Mouse (Mus musculus) right cerebral cortex, postnatal 36 days (tissue): ENCODE measurements around the gene Vsig2.

ENCODE experiments used
- DNase-seq, 2 experiments: peaks; one replicate each; pipeline ENCODE4 v3.0.0; 2022; ENCODE audit warnings: low spot score in 2 of 2, mixed read lengths in 1 of 2

The Vsig2 gene

GRCm38 (mm10) chr9:37560617-37561016 lies 21.6 kb downstream of the Vsig2 start:
- DNase-seq, result no peak

GRCm38 (mm10) chr9:37563805-37564204 lies 24.8 kb downstream of the Vsig2 start:
- no peak for DNase-seq

GRCm38 (mm10) chr9:37567019-37567418 lies 28.0 kb downstream of the Vsig2 start:
- DNase-seq, result no peak

GRCm38 (mm10) chr9:37567454-37567853 lies 28.4 kb downstream of the Vsig2 start:
- no peak for DNase-seq

GRCm38 (mm10) chr9:37567892-37568604 lies 29.0 kb downstream of the Vsig2 start:
- peak; percentile 70 to 84 for DNase-seq

- DNase-seq, result no peak
These were observed 29.7 kb downstream of the Vsig2 start for GRCm38 (mm10) chr9:37568605-37569214.

GRCm38 (mm10) chr9:37569231-37569835 lies 30.3 kb downstream of the Vsig2 start:
- no peak for DNase-seq

- DNase-seq, result no peak
These were observed 33.3 kb downstream of the Vsig2 start for GRCm38 (mm10) chr9:37572204-37572876.

- DNase-seq, result peak; percentile 65 to 67
These were observed 37.4 kb downstream of the Vsig2 start for GRCm38 (mm10) chr9:37576436-37576930.

GRCm38 (mm10) chr9:37583594-37583993 lies 44.5 kb downstream of the Vsig2 start:
- DNase-seq, result no peak

- no peak for DNase-seq
These were observed 47.7 kb downstream of the Vsig2 start for GRCm38 (mm10) chr9:37586718-37587117.

GRCm38 (mm10) chr9:37590381-37590780 lies 51.3 kb downstream of the Vsig2 start:
- no peak for DNase-seq

GRCm38 (mm10) chr9:37592025-37592424 lies 53.0 kb downstream of the Vsig2 start:
- DNase-seq, result no peak

- no peak for DNase-seq
These were observed 53.6 kb downstream of the Vsig2 start for GRCm38 (mm10) chr9:37592633-37593032.

GRCm38 (mm10) chr9:37593690-37594089 lies 54.6 kb downstream of the Vsig2 start:
- DNase-seq, result no peak
